Mouse (Mus musculus): ENCODE data around the gene Ankfy1.
A peak's percentile ranks its signal among the peaks of the same experiment; 100 is the strongest.
"Not testable (repeated sequence)": the region's sequence is repeated elsewhere in the genome, so short reads cannot be mapped to it uniquely, and the experiment has no call there.

Gene Ankfy1

GRCm38 (mm10) chr11:72689551-72690510 is at the start of gene Ankfy1:
Gene Ankfy1 (plus strand): TSS chr11:72690006.
- peak; percentile 96 for DNase-seq (ENCODE audit: low spot score)

- no peak for DNase-seq (ENCODE audit: low spot score)
Observed at GRCm38 (mm10) chr11:72642730-72643129, 47.1 kb upstream of the Ankfy1 start.

GRCm38 (mm10) chr11:72645386-72645785 is 44.4 kb upstream of the Ankfy1 start:
- no peak for DNase-seq (ENCODE audit: low spot score)

- DNase-seq (ENCODE audit: low spot score) = no peak
Observed at GRCm38 (mm10) chr11:72650347-72650746, 39.5 kb upstream of the Ankfy1 start.

GRCm38 (mm10) chr11:72659918-72660317 is 29.9 kb upstream of the Ankfy1 start:
- DNase-seq (ENCODE audit: low spot score) = no peak

- no peak for DNase-seq (ENCODE audit: low spot score)
Observed at GRCm38 (mm10) chr11:72660359-72660758, 29.4 kb upstream of the Ankfy1 start.

- no peak for DNase-seq (ENCODE audit: low spot score)
Observed at GRCm38 (mm10) chr11:72664641-72665040, 25.2 kb upstream of the Ankfy1 start.

GRCm38 (mm10) chr11:72670634-72671033 is 19.2 kb upstream of the Ankfy1 start:
- no peak for DNase-seq (ENCODE audit: low spot score)

GRCm38 (mm10) chr11:72671294-72671988 is 18.4 kb upstream of the Ankfy1 start:
- DNase-seq (ENCODE audit: low spot score) = no peak

- DNase-seq (ENCODE audit: low spot score) = no peak
Observed at GRCm38 (mm10) chr11:72672438-72672837, 17.4 kb upstream of the Ankfy1 start.

- no peak for DNase-seq (ENCODE audit: low spot score)
Observed at GRCm38 (mm10) chr11:72675280-72675679, 14.5 kb upstream of the Ankfy1 start.

GRCm38 (mm10) chr11:72680726-72681125 is 9.1 kb upstream of the Ankfy1 start:
- no peak for DNase-seq (ENCODE audit: low spot score)

- no peak for DNase-seq (ENCODE audit: low spot score)
Observed at GRCm38 (mm10) chr11:72683402-72683801, 6.4 kb upstream of the Ankfy1 start.

GRCm38 (mm10) chr11:72686697-72687096 is 3.1 kb upstream of the Ankfy1 start:
- DNase-seq (ENCODE audit: low spot score) = no peak

- DNase-seq (ENCODE audit: low spot score) = no peak
Observed at GRCm38 (mm10) chr11:72688242-72688641, 1.6 kb upstream of the Ankfy1 start.

- DNase-seq (ENCODE audit: low spot score) = no peak
Observed at GRCm38 (mm10) chr11:72689115-72689514, 691 bp upstream of the Ankfy1 start.

- no peak for DNase-seq (ENCODE audit: low spot score)
Observed at GRCm38 (mm10) chr11:72692353-72692752, 2.5 kb downstream of the Ankfy1 start.

GRCm38 (mm10) chr11:72695025-72695424 is 5.2 kb downstream of the Ankfy1 start:
- no peak for DNase-seq (ENCODE audit: low spot score)

GRCm38 (mm10) chr11:72696368-72696971 is 6.7 kb downstream of the Ankfy1 start:
- DNase-seq (ENCODE audit: low spot score) = no peak

- DNase-seq (ENCODE audit: low spot score) = no peak
Observed at GRCm38 (mm10) chr11:72697323-72697722, 7.5 kb downstream of the Ankfy1 start.

- not testable (repeated sequence) for DNase-seq (ENCODE audit: low spot score)
Observed at GRCm38 (mm10) chr11:72705111-72705510, 15.3 kb downstream of the Ankfy1 start.

- DNase-seq (ENCODE audit: low spot score) = no peak
Observed at GRCm38 (mm10) chr11:72712721-72713120, 22.9 kb downstream of the Ankfy1 start.

- no peak for DNase-seq (ENCODE audit: low spot score)
Observed at GRCm38 (mm10) chr11:72718161-72718560, 28.4 kb downstream of the Ankfy1 start.
